Mouse (Mus musculus) lung, embryonic 14.5 days (tissue): Measurements from ENCODE around the gene Npas3. TPM values are rescaled to one million over a fixed set of nuclear protein-coding genes. Genes with fewer than 3 reads are reported as not detected.

Source experiments
- ATAC-seq: fragments of 200-750 bp; cut with Nextera tagmentation; 2 replicates; pipeline ENCODE4 v1.8.0; 2017; ENCODE audit warnings: mild to moderate bottlenecking, moderate TSS enrichment, moderate library complexity; ENCODE audit not compliant: insufficient read depth
- DNase-seq: peaks from one replicate; pipeline ENCODE4 v3.0.0-alpha.2; 2015
- H3K27ac ChIP-seq: fragments of 300-500 bp; sonication (generic); 2 replicates; pipeline ENCODE4 v1.5.1; 2014; ENCODE audit warnings: low read depth, mild to moderate bottlenecking, moderate library complexity
- H3K27me3 ChIP-seq: fragments of 300-500 bp; sonication (generic); 2 replicates; pipeline ENCODE4 v1.6.1; 2014; ENCODE audit warnings: low read length, control low read depth; ENCODE audit not compliant: insufficient read depth
- H3K36me3 ChIP-seq: fragments of 300-500 bp; sonication (generic); 2 replicates; pipeline ENCODE4 v1.6.1; 2014; ENCODE audit warnings: control low read depth; ENCODE audit not compliant: insufficient read depth
- H3K4me1 ChIP-seq: fragments of 300-500 bp; sonication (generic); 2 replicates; pipeline ENCODE4 v1.6.1; 2014; ENCODE audit warnings: antibody characterized with exemption, control low read depth; ENCODE audit not compliant: insufficient read depth
- H3K4me2 ChIP-seq: fragments of 300-500 bp; sonication (generic); 2 replicates; pipeline ENCODE4 v1.6.1; 2014; ENCODE audit warnings: mild to moderate bottlenecking
- H3K4me3 ChIP-seq: fragments of 300-500 bp; sonication (generic); 2 replicates; pipeline ENCODE4 v1.5.1; 2014; ENCODE audit warnings: low read depth, low read length
- H3K9ac ChIP-seq: fragments of 300-500 bp; sonication (generic); 2 replicates; pipeline ENCODE4 v1.6.1; 2014
- H3K9me3 ChIP-seq: fragments of 300-500 bp; sonication (generic); 2 replicates; pipeline ENCODE4 v1.6.1; 2016; ENCODE audit warnings: low read depth, low read length, control low read depth
- CTCF ChIP-seq: IDR thresholded peaks from 2 replicates; pipeline ENCODE4 v1.5.1; 2016; ENCODE audit warnings: antibody characterized with exemption, low read depth
- WGBS: fragments of 180-500 bp; shearing (Covaris S2); extraction: QIAGEN DNeasy Blood & Tissue Kit; methylation state at CpG from one replicate; pipeline ENCODE4 v1.1.7; 2014; 5-methylcytosine and 5-hydroxymethylcytosine counted together
- polyA plus RNA-seq: library from polyadenylated mRNA; unstranded; fragments of >200 nt; fragmentation: Nextera tagmentation; extraction: Ambion mirVana; gene quantifications from 2 replicates; pipeline ENCODE4 v1.2.1, GENCODE M21; 2014

Npas3 gene
- polyA plus RNA-seq, 1 experiment from 2014 or later = 0.62 TPM

DNA sequence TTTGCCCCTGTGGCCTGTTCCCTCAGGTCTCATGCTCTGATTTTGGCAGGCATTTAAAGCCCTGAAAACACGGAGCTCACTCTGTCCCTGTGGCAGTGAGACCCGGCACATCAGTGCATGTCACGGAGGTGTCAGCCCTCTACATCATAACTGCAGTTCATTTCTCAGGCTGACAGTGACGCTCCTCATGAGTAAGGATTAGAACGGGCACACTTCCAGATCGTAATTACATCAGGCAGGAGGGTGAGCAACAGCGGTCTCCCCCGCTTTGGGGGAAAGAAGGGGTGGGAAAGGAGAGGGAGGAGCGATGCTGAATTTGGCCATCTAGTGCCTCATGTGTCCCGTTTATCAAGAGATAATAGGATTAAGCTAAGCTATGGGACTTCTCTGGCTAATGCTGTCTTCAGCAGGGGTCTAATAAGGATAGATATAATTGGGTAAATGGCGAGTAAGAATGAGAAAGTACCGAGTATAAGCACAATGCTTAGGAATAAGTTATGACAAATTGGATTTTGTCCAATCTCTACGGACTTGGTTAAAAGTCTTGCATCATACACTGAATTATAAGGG, 505.0 kb downstream of the Npas3 start:
- Histone ChIP-seq H3K27ac (no peak overlapping the region), H3K4me1 (no peaks in the 10 kb centered on the region), H3K9ac (no peak overlapping the region), H3K27me3 (no peaks in the 10 kb centered on the region), H3K4me3 (no peak overlapping the region), H3K9me3 (no peaks in the 10 kb centered on the region), H3K36me3 (no peaks in the 10 kb centered on the region), H3K4me2 (no peak overlapping the region)
- DNase-seq (peak; percentile 21), ATAC-seq (no peak)
- WGBS = 26% methylated on average over 13 of the region's 13 CpGs
- no peak for TF ChIP-seq CTCF

DNA sequence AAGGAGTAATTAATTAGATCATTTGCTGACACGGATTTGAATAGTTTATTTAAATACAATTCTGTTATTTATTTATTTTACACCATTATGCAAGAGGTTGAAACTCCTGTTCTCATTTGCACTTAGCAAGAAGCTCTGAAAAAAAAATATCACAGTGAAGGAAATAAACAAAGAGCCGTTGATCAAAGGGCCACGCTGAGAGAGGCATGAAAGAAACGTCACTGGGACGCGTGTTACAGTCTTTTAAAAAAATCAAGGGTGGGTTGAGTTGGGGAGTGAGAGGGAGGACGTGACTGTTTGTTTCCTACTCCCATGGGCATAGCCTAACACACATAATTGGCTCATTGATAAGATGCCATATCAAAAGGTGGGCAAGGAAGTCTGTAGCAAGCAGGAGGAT, 505.8 kb downstream of the Npas3 start:
- TF ChIP-seq CTCF = no peak
- H3K4me3 ChIP-seq = no peak overlapping the region
- no peak for DNase-seq
- ATAC-seq = no peak
- WGBS = 13% methylated on average over 7 of the region's 7 CpGs
- no peak overlapping the region for H3K27ac ChIP-seq
- no peak overlapping the region for H3K9ac ChIP-seq
- no peaks in the 10 kb centered on the region for H3K9me3 ChIP-seq
- H3K4me2 ChIP-seq = no peak overlapping the region
- H3K27me3 ChIP-seq = no peaks in the 10 kb centered on the region
- peaks cover 3% of the 10 kb centered on the region; the same call in 1 of the 2 replicates for H3K4me1 ChIP-seq
- no peaks in the 10 kb centered on the region for H3K36me3 ChIP-seq

DNA sequence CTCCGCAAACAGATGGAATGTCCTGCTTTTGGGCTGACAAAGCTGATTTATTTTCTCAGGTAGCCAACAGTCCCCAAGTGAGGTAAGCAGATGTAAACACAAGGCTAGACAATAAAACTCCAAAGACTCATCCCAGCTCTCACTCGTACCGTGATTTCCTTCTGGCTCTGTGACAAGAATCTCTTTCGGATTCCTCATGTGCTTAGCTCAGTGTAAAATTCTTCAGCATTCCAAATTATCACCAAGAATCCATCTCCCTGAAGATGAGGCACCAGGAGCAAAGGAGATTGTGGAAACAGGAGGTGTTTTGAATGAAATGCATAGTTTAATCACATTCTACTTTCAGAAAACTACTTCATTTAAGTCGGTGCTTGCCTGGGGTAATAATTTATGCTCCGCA, 509.2 kb downstream of the Npas3 start:
- Histone ChIP-seq H3K4me1 (peaks cover 3% of the 10 kb centered on the region; the same call in 1 of the 2 replicates), H3K36me3 (no peaks in the 10 kb centered on the region), H3K9ac (no peak overlapping the region), H3K4me2 (no peak overlapping the region), H3K27me3 (no peaks in the 10 kb centered on the region), H3K4me3 (no peak overlapping the region), H3K9me3 (no peaks in the 10 kb centered on the region), H3K27ac (no peak overlapping the region)
- TF ChIP-seq CTCF = no peak
- no peak for ATAC-seq
- peak; percentile 37 for DNase-seq
- 61% methylated on average over 6 of the region's 6 CpGs for WGBS

DNA sequence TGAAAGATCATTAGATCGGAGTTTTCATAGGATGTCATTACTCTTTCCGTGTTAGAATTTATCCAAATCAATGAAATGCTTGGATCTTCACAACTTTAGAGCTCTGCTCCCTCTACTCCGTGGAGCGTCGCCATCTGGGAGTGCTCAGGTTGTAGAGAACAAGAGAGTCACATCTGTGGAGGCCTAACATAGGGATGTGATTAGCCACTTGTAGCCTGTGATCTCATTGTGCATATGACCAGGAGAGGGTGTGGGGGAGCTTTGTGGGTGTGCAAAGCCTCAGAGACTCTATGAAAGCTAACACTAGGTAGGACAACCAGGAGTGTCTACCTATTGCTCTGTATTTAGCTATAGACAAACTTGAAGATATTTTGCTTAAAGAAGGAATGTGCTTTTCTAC, 509.9 kb downstream of the Npas3 start:
- no peak overlapping the region for H3K9ac ChIP-seq
- no peak for DNase-seq
- no peaks in the 10 kb centered on the region for H3K36me3 ChIP-seq
- H3K4me2 ChIP-seq = no peak overlapping the region
- WGBS = 82% methylated on average over 5 of the region's 5 CpGs
- no peaks in the 10 kb centered on the region for H3K9me3 ChIP-seq
- ATAC-seq = no peak
- no peak overlapping the region for H3K27ac ChIP-seq
- H3K4me3 ChIP-seq = no peak overlapping the region
- H3K27me3 ChIP-seq = no peaks in the 10 kb centered on the region
- TF ChIP-seq CTCF = no peak
- H3K4me1 ChIP-seq = peaks cover 3% of the 10 kb centered on the region; the same call in 1 of the 2 replicates

DNA sequence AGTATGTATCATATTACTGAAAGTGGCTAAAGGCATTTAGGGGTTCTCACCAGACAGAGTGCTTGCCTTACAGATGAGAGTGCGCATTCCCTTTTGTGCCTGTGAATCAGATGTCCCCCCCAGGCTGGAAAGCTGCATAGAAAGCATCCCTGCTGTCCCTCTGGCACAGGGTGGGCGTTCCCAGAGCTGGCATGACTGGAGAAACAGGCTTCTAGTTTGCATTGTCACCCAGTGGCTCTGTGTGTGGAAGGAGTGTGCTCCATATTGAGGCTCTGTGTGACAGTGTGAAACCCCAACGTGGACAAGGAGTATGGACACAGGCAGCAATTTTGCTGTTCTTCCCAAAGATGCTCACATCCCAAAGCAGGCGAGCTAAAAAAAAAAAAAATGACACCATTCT, 515.7 kb downstream of the Npas3 start:
- no peak overlapping the region for H3K4me2 ChIP-seq
- H3K4me3 ChIP-seq = no peak overlapping the region
- ATAC-seq (no peak), DNase-seq (no peak)
- H3K27me3 ChIP-seq = no peaks in the 10 kb centered on the region
- H3K4me1 ChIP-seq = peaks cover 3% of the 10 kb centered on the region; the same call in 1 of the 2 replicates
- no peak overlapping the region for H3K9ac ChIP-seq
- H3K27ac ChIP-seq = no peak overlapping the region
- H3K9me3 ChIP-seq = no peaks in the 10 kb centered on the region
- 65% methylated on average over 4 of the region's 4 CpGs for WGBS
- H3K36me3 ChIP-seq = no peaks in the 10 kb centered on the region
- TF ChIP-seq CTCF = no peak

DNA sequence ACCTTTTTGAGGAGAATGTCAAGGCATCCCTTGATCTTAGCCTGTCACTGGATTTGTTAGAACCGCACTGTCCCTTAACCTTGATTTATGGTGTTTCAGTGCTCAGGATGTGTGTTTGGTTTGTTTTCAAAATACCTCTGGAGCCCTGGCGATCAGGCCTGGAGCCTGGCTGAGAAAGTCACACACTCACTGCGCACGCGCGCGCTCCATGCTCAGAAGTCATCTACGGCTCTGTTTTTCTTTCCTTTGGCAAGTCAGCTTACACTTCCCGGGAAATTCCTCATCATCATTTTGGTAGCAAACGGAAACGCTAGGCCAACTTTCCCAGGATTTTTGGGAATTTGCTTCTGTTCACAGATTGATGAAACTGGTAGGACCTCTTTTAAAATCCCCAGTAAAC, 519.9 kb downstream of the Npas3 start:
- ATAC-seq (no peak), DNase-seq (peak; percentile 71)
- H3K4me1 ChIP-seq = 0 out of 2 replicates have a peak, but pooled peaks cover 2% of the 10 kb centered on the region
- no peaks in the 10 kb centered on the region for H3K9me3 ChIP-seq
- no peak overlapping the region for H3K27ac ChIP-seq
- H3K4me3 ChIP-seq = no peak overlapping the region
- 37% methylated on average over 11 of the region's 11 CpGs for WGBS
- H3K36me3 ChIP-seq = no peaks in the 10 kb centered on the region
- H3K27me3 ChIP-seq = no peaks in the 10 kb centered on the region
- peak overlapping the region; percentile 36; the same call in 1 of the 2 replicates for H3K4me2 ChIP-seq
- TF ChIP-seq CTCF = no peak
- no peak overlapping the region for H3K9ac ChIP-seq

DNA sequence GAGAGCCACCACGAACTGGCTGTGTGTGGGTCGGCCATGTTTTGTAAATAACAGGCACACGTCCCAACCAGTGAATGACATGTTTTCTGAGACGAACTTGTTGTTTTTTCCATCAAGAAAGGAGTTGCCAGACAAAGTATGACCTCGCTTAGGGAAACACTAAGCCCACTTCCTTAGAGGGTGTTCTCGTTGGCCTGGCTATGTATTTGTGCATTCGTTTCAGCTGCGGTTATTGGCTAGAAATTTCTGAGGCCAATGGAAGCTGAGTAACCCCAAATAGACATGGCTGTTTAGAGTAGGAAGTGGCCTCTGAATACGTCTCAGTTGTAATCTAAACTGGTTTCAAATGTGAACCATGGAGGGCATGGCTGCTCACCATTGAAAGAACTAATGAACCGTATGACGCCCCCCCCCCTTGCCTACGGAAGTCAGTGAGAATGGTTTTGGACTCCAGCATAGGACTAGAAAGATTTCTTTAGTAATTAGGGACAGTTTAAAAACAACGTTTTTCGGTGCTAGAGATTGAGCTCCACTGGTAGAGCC, 523.0 kb downstream of the Npas3 start:
- no peak for TF ChIP-seq CTCF
- Histone ChIP-seq H3K4me1 (0 out of 2 replicates have a peak, but pooled peaks cover 2% of the 10 kb centered on the region), H3K9ac (no peak overlapping the region), H3K27ac (no peak overlapping the region), H3K36me3 (no peaks in the 10 kb centered on the region), H3K9me3 (no peaks in the 10 kb centered on the region), H3K4me2 (no peak overlapping the region), H3K27me3 (no peaks in the 10 kb centered on the region), H3K4me3 (no peak overlapping the region)
- 79% methylated on average over 14 of the region's 14 CpGs for WGBS
- DNase-seq (no peak), ATAC-seq (no peak)
